Mouse (Mus musculus): ENCODE data around the gene Txlna. TPM values are rescaled to one million over a fixed set of nuclear protein-coding genes. Genes with fewer than 3 reads are reported as not detected.
A peak's percentile ranks its signal among the peaks of the same experiment; 100 is the strongest.

The Txlna gene
- polyA plus RNA-seq, 1 experiment from 2014 or later: 37.3 TPM

- 62% methylated on average over 6 of the region's 6 CpGs for WGBS
- H3K36me3 ChIP-seq: peaks cover 10% of the 10 kb centered on the region; the same call in 1 of the 2 replicates
- no peak within 1 kb of the TSS for H3K9ac ChIP-seq (replicated peaks)
- H3K27me3 ChIP-seq (replicated peaks): no peaks in the 10 kb centered on the region
- H3K4me1 ChIP-seq: peaks cover 31% of the 10 kb centered on the region
- no peak within 1 kb of the TSS for H3K4me3 ChIP-seq (replicated peaks)
- no peak within 1 kb of the TSS for H3K27ac ChIP-seq (replicated peaks)
- ATAC-seq (ENCODE audit: low FRiP score): no peak
- no peaks in the 10 kb centered on the region for H3K9me3 ChIP-seq (replicated peaks)
- no peak within 1 kb of the TSS for H3K4me2 ChIP-seq
These were observed 26.8 kb downstream of the Txlna start, which contains the start of gene Dcdc2b for GRCm38 (mm10) chr4:129614093-129614492. Gene Dcdc2b, minus strand, starts transcription at chr4:129614257.

- WGBS: 81% methylated on average over 4 of the region's 4 CpGs
- H3K4me3 ChIP-seq (replicated peaks): no peak overlapping the region
- ATAC-seq (ENCODE audit: low FRiP score): no peak
These were observed 30.4 kb downstream of the Txlna start for GRCm38 (mm10) chr4:129610472-129610871.

GRCm38 (mm10) chr4:129610026-129610425, 30.8 kb downstream of the Txlna start:
- Histone ChIP-seq H3K27ac (replicated peaks) (no peak overlapping the region), H3K27me3 (replicated peaks) (no peaks in the 10 kb centered on the region), H3K36me3 (peaks cover 21% of the 10 kb centered on the region), H3K4me3 (replicated peaks) (no peak overlapping the region), H3K9me3 (replicated peaks) (no peaks in the 10 kb centered on the region), H3K9ac (replicated peaks) (no peak overlapping the region), H3K4me2 (no peak overlapping the region), H3K4me1 (peaks cover 18% of the 10 kb centered on the region; the same call in 1 of the 2 replicates)
- ATAC-seq (ENCODE audit: low FRiP score): no peak
- WGBS: 73% methylated on average over 4 of the region's 4 CpGs

More at GRCm38 (mm10) chr4:129610472-129610871, 30.4 kb downstream of the Txlna start:
- no peak overlapping the region for H3K9ac ChIP-seq (replicated peaks)
- H3K36me3 ChIP-seq: peaks cover 19% of the 10 kb centered on the region
- no peaks in the 10 kb centered on the region for H3K27me3 ChIP-seq (replicated peaks)
- no peak overlapping the region for H3K4me2 ChIP-seq
- no peak overlapping the region for H3K27ac ChIP-seq (replicated peaks)
- no peaks in the 10 kb centered on the region for H3K9me3 ChIP-seq (replicated peaks)
- H3K4me1 ChIP-seq: peaks cover 18% of the 10 kb centered on the region; the same call in 1 of the 2 replicates

- Histone ChIP-seq H3K4me3 (replicated peaks) (no peak overlapping the region), H3K27ac (replicated peaks) (no peak overlapping the region), H3K27me3 (replicated peaks) (no peaks in the 10 kb centered on the region), H3K4me2 (no peak overlapping the region), H3K9me3 (replicated peaks) (no peaks in the 10 kb centered on the region), H3K9ac (replicated peaks) (no peak overlapping the region), H3K4me1 (peaks cover 13% of the 10 kb centered on the region; the same call in 1 of the 2 replicates), H3K36me3 (peaks cover 26% of the 10 kb centered on the region)
- WGBS: 75% methylated on average over 12 of the region's 12 CpGs
- no peak for ATAC-seq (ENCODE audit: low FRiP score)
These were observed 31.7 kb downstream of the Txlna start for GRCm38 (mm10) chr4:129609139-129609631.

GRCm38 (mm10) chr4:129608426-129609025, 32.3 kb downstream of the Txlna start:
- peak; percentile 82 for ATAC-seq (ENCODE audit: low FRiP score)
- Histone ChIP-seq H3K9ac (replicated peaks) (no peak overlapping the region; the same call in 1 of the 2 replicates), H3K4me2 (no peak overlapping the region), H3K27me3 (replicated peaks) (no peaks in the 10 kb centered on the region), H3K9me3 (replicated peaks) (no peaks in the 10 kb centered on the region), H3K4me1 (peaks cover 9% of the 10 kb centered on the region; the same call in 1 of the 2 replicates), H3K27ac (replicated peaks) (peak overlapping the region; percentile 60), H3K36me3 (peaks cover 32% of the 10 kb centered on the region), H3K4me3 (replicated peaks) (no peak overlapping the region)
- WGBS: 33% methylated on average over 7 of the region's 7 CpGs

GRCm38 (mm10) chr4:129600233-129601158, 40.4 kb downstream of the Txlna start, which contains the start of the genes Eif3i and Tmem234:
Gene Eif3i, minus strand, starts transcription at chr4:129600648.
Gene Tmem234, plus strand, starts transcription at chr4:129600668.
- peak; percentile 92 for ATAC-seq (ENCODE audit: low FRiP score)
- Histone ChIP-seq H3K4me2 (peak within 1 kb of the TSS; percentile 88), H3K4me3 (replicated peaks) (peak within 1 kb of the TSS; percentile 98), H3K27ac (replicated peaks) (peak within 1 kb of the TSS; percentile 83), H3K4me1 (peaks cover 35% of the 10 kb centered on the region), H3K9ac (replicated peaks) (peak within 1 kb of the TSS; percentile 98), H3K27me3 (replicated peaks) (no peaks in the 10 kb centered on the region), H3K36me3 (peaks cover 29% of the 10 kb centered on the region), H3K9me3 (replicated peaks) (no peaks in the 10 kb centered on the region)
- WGBS: under 1% methylated on average over 74 of the region's 74 CpGs

GRCm38 (mm10) chr4:129588865-129589264, 52.0 kb downstream of the Txlna start:
- peaks cover 36% of the 10 kb centered on the region for H3K36me3 ChIP-seq
- 69% methylated on average over 4 of the region's 4 CpGs for WGBS
- no peak overlapping the region for H3K27ac ChIP-seq (replicated peaks)
- 0 out of 2 replicates have a peak, but pooled peaks cover 7% of the 10 kb centered on the region for H3K4me1 ChIP-seq
- H3K4me3 ChIP-seq (replicated peaks): no peak overlapping the region
- no peak overlapping the region for H3K4me2 ChIP-seq
- no peaks in the 10 kb centered on the region; the same call in 1 of the 2 replicates for H3K27me3 ChIP-seq (replicated peaks)
- H3K9ac ChIP-seq (replicated peaks): no peak overlapping the region
- H3K9me3 ChIP-seq (replicated peaks): no peaks in the 10 kb centered on the region
- ATAC-seq (ENCODE audit: low FRiP score): no peak

- Histone ChIP-seq H3K4me1 (0 out of 2 replicates have a peak, but pooled peaks cover 7% of the 10 kb centered on the region), H3K4me2 (no peak overlapping the region), H3K27me3 (replicated peaks) (no peaks in the 10 kb centered on the region; the same call in 1 of the 2 replicates), H3K36me3 (peaks cover 18% of the 10 kb centered on the region), H3K9ac (replicated peaks) (no peak overlapping the region), H3K9me3 (replicated peaks) (no peaks in the 10 kb centered on the region), H3K27ac (replicated peaks) (no peak overlapping the region), H3K4me3 (replicated peaks) (no peak overlapping the region)
- ATAC-seq (ENCODE audit: low FRiP score): no peak
- 25% methylated on average over 1 of the region's 1 CpGs for WGBS
These were observed 53.9 kb downstream of the Txlna start for GRCm38 (mm10) chr4:129586943-129587342.

- peaks cover 7% of the 10 kb centered on the region for H3K36me3 ChIP-seq
- no peaks in the 10 kb centered on the region; the same call in 1 of the 2 replicates for H3K27me3 ChIP-seq (replicated peaks)
- no peaks in the 10 kb centered on the region for H3K9me3 ChIP-seq (replicated peaks)
- H3K27ac ChIP-seq (replicated peaks): no peak overlapping the region
- peak overlapping the region; percentile 54 for H3K4me2 ChIP-seq
- H3K4me3 ChIP-seq (replicated peaks): no peak overlapping the region
- no peak overlapping the region for H3K9ac ChIP-seq (replicated peaks)
- WGBS: 79% methylated on average over 9 of the region's 9 CpGs
- 0 out of 2 replicates have a peak, but pooled peaks cover 7% of the 10 kb centered on the region for H3K4me1 ChIP-seq
- no peak for ATAC-seq (ENCODE audit: low FRiP score)
These were observed 55.1 kb downstream of the Txlna start for GRCm38 (mm10) chr4:129585773-129586172.

GRCm38 (mm10) chr4:129584884-129585608, 55.8 kb downstream of the Txlna start:
- no peaks in the 10 kb centered on the region; the same call in 1 of the 2 replicates for H3K27me3 ChIP-seq (replicated peaks)
- 0 out of 2 replicates have a peak, but pooled peaks cover 2% of the 10 kb centered on the region for H3K36me3 ChIP-seq
- peak overlapping the region; percentile 29 for H3K4me3 ChIP-seq (replicated peaks)
- peak overlapping the region; percentile 8; the same call in 1 of the 2 replicates for H3K9ac ChIP-seq (replicated peaks)
- no peak overlapping the region for H3K27ac ChIP-seq (replicated peaks)
- H3K9me3 ChIP-seq (replicated peaks): no peaks in the 10 kb centered on the region
- H3K4me1 ChIP-seq: 0 out of 2 replicates have a peak, but pooled peaks cover 7% of the 10 kb centered on the region
- peak overlapping the region; percentile 54 for H3K4me2 ChIP-seq
- WGBS: 2% methylated on average over 36 of the region's 36 CpGs
- ATAC-seq (ENCODE audit: low FRiP score): peak; percentile 31; the same call in 1 of the 2 replicates
